Mouse (Mus musculus): ENCODE data around the gene Nifk. TPM values are rescaled to one million over a fixed set of nuclear protein-coding genes. Genes with fewer than 3 reads are reported as not detected.

The Nifk gene
- polyA plus RNA-seq, 1 experiment from 2014 or later = 73.2 TPM

- Histone ChIP-seq H3K27me3 (no peaks in the 10 kb centered on the region), H3K4me2 (replicated peaks) (no peak overlapping the region), H3K4me3 (no peak overlapping the region), H3K9ac (no peak overlapping the region), H3K27ac (no peak overlapping the region), H3K36me3 (peaks cover 41% of the 10 kb centered on the region), H3K4me1 (no peaks in the 10 kb centered on the region), H3K9me3 (replicated peaks) (no peaks in the 10 kb centered on the region)
- no peak for ATAC-seq (ENCODE audit: low FRiP score)
Measured at GRCm38 (mm10) chr1:118335847-118336246, 14.2 kb downstream of the Nifk start.

GRCm38 (mm10) chr1:118337921-118338320 lies 16.3 kb downstream of the Nifk start:
- Histone ChIP-seq H3K27ac (no peak overlapping the region), H3K4me2 (replicated peaks) (no peak overlapping the region), H3K9me3 (replicated peaks) (no peaks in the 10 kb centered on the region), H3K36me3 (peaks cover 20% of the 10 kb centered on the region), H3K4me1 (no peaks in the 10 kb centered on the region), H3K27me3 (no peaks in the 10 kb centered on the region), H3K9ac (no peak overlapping the region), H3K4me3 (no peak overlapping the region)
- WGBS = 84% methylated on average over 5 of the region's 5 CpGs
- no peak for ATAC-seq (ENCODE audit: low FRiP score)

- WGBS = 42% methylated on average over 6 of the region's 6 CpGs
- Histone ChIP-seq H3K27me3 (no peaks in the 10 kb centered on the region), H3K4me2 (replicated peaks) (no peak overlapping the region), H3K4me1 (no peaks in the 10 kb centered on the region), H3K9me3 (replicated peaks) (no peaks in the 10 kb centered on the region), H3K36me3 (no peaks in the 10 kb centered on the region), H3K9ac (no peak overlapping the region), H3K27ac (no peak overlapping the region), H3K4me3 (no peak overlapping the region)
- no peak for ATAC-seq (ENCODE audit: low FRiP score)
Measured at GRCm38 (mm10) chr1:118343649-118344435, 22.2 kb downstream of the Nifk start.

- Histone ChIP-seq H3K9ac (no peak overlapping the region), H3K9me3 (replicated peaks) (no peaks in the 10 kb centered on the region), H3K4me3 (no peak overlapping the region), H3K4me2 (replicated peaks) (no peak overlapping the region), H3K4me1 (no peaks in the 10 kb centered on the region), H3K27ac (no peak overlapping the region), H3K36me3 (no peaks in the 10 kb centered on the region), H3K27me3 (no peaks in the 10 kb centered on the region)
- 87% methylated on average over 3 of the region's 3 CpGs for WGBS
- no peak for ATAC-seq (ENCODE audit: low FRiP score)
Measured at GRCm38 (mm10) chr1:118349922-118350321, 28.3 kb downstream of the Nifk start.

GRCm38 (mm10) chr1:118359071-118359761 lies 37.6 kb downstream of the Nifk start:
- Histone ChIP-seq H3K4me1 (no peaks in the 10 kb centered on the region), H3K4me2 (replicated peaks) (no peak overlapping the region), H3K27me3 (no peaks in the 10 kb centered on the region), H3K27ac (no peak overlapping the region), H3K9ac (no peak overlapping the region), H3K4me3 (no peak overlapping the region), H3K9me3 (replicated peaks) (no peaks in the 10 kb centered on the region), H3K36me3 (no peaks in the 10 kb centered on the region)
- ATAC-seq (ENCODE audit: low FRiP score) = no peak
- 75% methylated on average over 6 of the region's 6 CpGs for WGBS

- WGBS = 97% methylated on average over 1 of the region's 1 CpGs
- Histone ChIP-seq H3K36me3 (no peaks in the 10 kb centered on the region), H3K4me3 (no peak overlapping the region), H3K4me1 (no peaks in the 10 kb centered on the region), H3K27me3 (no peaks in the 10 kb centered on the region), H3K27ac (no peak overlapping the region), H3K4me2 (replicated peaks) (no peak overlapping the region), H3K9ac (no peak overlapping the region), H3K9me3 (replicated peaks) (no peaks in the 10 kb centered on the region)
- no peak for ATAC-seq (ENCODE audit: low FRiP score)
Measured at GRCm38 (mm10) chr1:118367970-118368369, 46.3 kb downstream of the Nifk start.

GRCm38 (mm10) chr1:118368721-118369461 lies 47.3 kb downstream of the Nifk start:
- Histone ChIP-seq H3K27ac (no peak overlapping the region), H3K4me3 (no peak overlapping the region), H3K36me3 (no peaks in the 10 kb centered on the region), H3K4me2 (replicated peaks) (no peak overlapping the region), H3K9me3 (replicated peaks) (no peaks in the 10 kb centered on the region), H3K9ac (no peak overlapping the region), H3K27me3 (no peaks in the 10 kb centered on the region), H3K4me1 (no peaks in the 10 kb centered on the region)
- no peak for ATAC-seq (ENCODE audit: low FRiP score)
- WGBS = 66% methylated on average over 3 of the region's 3 CpGs

GRCm38 (mm10) chr1:118377784-118378183 lies 56.1 kb downstream of the Nifk start:
- no peaks in the 10 kb centered on the region for H3K9me3 ChIP-seq (replicated peaks)
- WGBS = 68% methylated on average over 5 of the region's 5 CpGs
- no peak overlapping the region for H3K9ac ChIP-seq
- H3K27me3 ChIP-seq = no peaks in the 10 kb centered on the region
- H3K4me3 ChIP-seq = no peak overlapping the region
- no peak overlapping the region for H3K4me2 ChIP-seq (replicated peaks)
- H3K4me1 ChIP-seq = no peaks in the 10 kb centered on the region
- no peaks in the 10 kb centered on the region for H3K36me3 ChIP-seq
- ATAC-seq (ENCODE audit: low FRiP score) = no peak
- no peak overlapping the region for H3K27ac ChIP-seq

GRCm38 (mm10) chr1:118380105-118380786 lies 58.6 kb downstream of the Nifk start:
- Histone ChIP-seq H3K27ac (no peak overlapping the region), H3K4me2 (replicated peaks) (no peak overlapping the region), H3K27me3 (no peaks in the 10 kb centered on the region), H3K36me3 (no peaks in the 10 kb centered on the region), H3K4me1 (no peaks in the 10 kb centered on the region), H3K9ac (no peak overlapping the region), H3K9me3 (replicated peaks) (no peaks in the 10 kb centered on the region), H3K4me3 (no peak overlapping the region)
- WGBS = 83% methylated on average over 8 of the region's 8 CpGs
- no peak for ATAC-seq (ENCODE audit: low FRiP score)

Other genes starting within 250 kb of the Nifk start
- 0.28 and 0.57 TPM in 2 replicates for gene Gm29106, start 145.3 kb upstream of the Nifk start, polyA plus RNA-seq (2016; fragmentation: Nextera tagmentation; extraction: Ambion mirVana)
- 403 and 430 TPM in 2 replicates for gene Tsn, start 10.1 kb upstream of the Nifk start, polyA plus RNA-seq (2016; fragmentation: Nextera tagmentation; extraction: Ambion mirVana)
- gene Clasp1, start 67.2 kb downstream of the Nifk start, polyA plus RNA-seq (2016; fragmentation: Nextera tagmentation; extraction: Ambion mirVana) = 136 and 146 TPM in 2 replicates

Measured in hindbrain, embryonic 12.5 days (tissue).